Mouse (Mus musculus): ENCODE measurements at regions not wholly inside any gene's neighbourhood (a gene's known extent, or its start where the extent isn't known, plus 50 kb on each side); places are given as distances from the start of the nearest gene placed in this dataset.

GRCm38 (mm10) chr9:116294073-116294472, 118.9 kb upstream of the Tgfbr2 start:
- no peak for ATAC-seq (replicated peaks; ENCODE audit: poor library complexity, severe bottlenecking)

- ATAC-seq (replicated peaks; ENCODE audit: poor library complexity, severe bottlenecking), result no peak
Measured at GRCm38 (mm10) chr9:116293110-116293509, 118.0 kb upstream of the Tgfbr2 start.

GRCm38 (mm10) chr9:116291624-116292023, 116.5 kb upstream of the Tgfbr2 start:
- peak; percentile 68 for ATAC-seq (replicated peaks; ENCODE audit: poor library complexity, severe bottlenecking)

GRCm38 (mm10) chr9:116290896-116291295, 115.7 kb upstream of the Tgfbr2 start:
- ATAC-seq (replicated peaks; ENCODE audit: poor library complexity, severe bottlenecking), result no peak

GRCm38 (mm10) chr9:116285691-116286431, 110.7 kb upstream of the Tgfbr2 start:
- ATAC-seq (replicated peaks; ENCODE audit: poor library complexity, severe bottlenecking), result no peak

- peak; percentile 30; the same call in 1 of the 2 replicates for ATAC-seq (replicated peaks; ENCODE audit: poor library complexity, severe bottlenecking)
Measured at GRCm38 (mm10) chr9:116283790-116284526, 108.8 kb upstream of the Tgfbr2 start.

GRCm38 (mm10) chr9:116281654-116282053, 106.5 kb upstream of the Tgfbr2 start:
- no peak for ATAC-seq (replicated peaks; ENCODE audit: poor library complexity, severe bottlenecking)

GRCm38 (mm10) chr9:116280146-116280545, 105.0 kb upstream of the Tgfbr2 start:
- ATAC-seq (replicated peaks; ENCODE audit: poor library complexity, severe bottlenecking), result no peak

- no peak for ATAC-seq (replicated peaks; ENCODE audit: poor library complexity, severe bottlenecking)
Measured at GRCm38 (mm10) chr9:116278862-116279261, 103.7 kb upstream of the Tgfbr2 start.

GRCm38 (mm10) chr9:116277736-116278135, 102.6 kb upstream of the Tgfbr2 start:
- ATAC-seq (replicated peaks; ENCODE audit: poor library complexity, severe bottlenecking), result peak; percentile 86

- no peak for ATAC-seq (replicated peaks; ENCODE audit: poor library complexity, severe bottlenecking)
Measured at GRCm38 (mm10) chr9:116276141-116276540, 101.0 kb upstream of the Tgfbr2 start.

- no peak for ATAC-seq (replicated peaks; ENCODE audit: poor library complexity, severe bottlenecking)
Measured at GRCm38 (mm10) chr9:116272446-116272845, 97.3 kb upstream of the Tgfbr2 start.

- ATAC-seq (replicated peaks; ENCODE audit: poor library complexity, severe bottlenecking), result peak; percentile 87
Measured at GRCm38 (mm10) chr9:116270417-116270828, 95.3 kb upstream of the Tgfbr2 start.

- no peak for ATAC-seq (replicated peaks; ENCODE audit: poor library complexity, severe bottlenecking)
Measured at GRCm38 (mm10) chr9:116267411-116267810, 92.3 kb upstream of the Tgfbr2 start.

- no peak for ATAC-seq (replicated peaks; ENCODE audit: poor library complexity, severe bottlenecking)
Measured at GRCm38 (mm10) chr9:116263833-116264232, 88.7 kb upstream of the Tgfbr2 start.

GRCm38 (mm10) chr9:116259569-116259968, 84.4 kb upstream of the Tgfbr2 start:
- no peak for ATAC-seq (replicated peaks; ENCODE audit: poor library complexity, severe bottlenecking)

GRCm38 (mm10) chr9:116253546-116253945, 78.4 kb upstream of the Tgfbr2 start:
- ATAC-seq (replicated peaks; ENCODE audit: poor library complexity, severe bottlenecking), result no peak

GRCm38 (mm10) chr9:116252788-116253187, 77.6 kb upstream of the Tgfbr2 start:
- no peak for ATAC-seq (replicated peaks; ENCODE audit: poor library complexity, severe bottlenecking)

- ATAC-seq (replicated peaks; ENCODE audit: poor library complexity, severe bottlenecking), result no peak
Measured at GRCm38 (mm10) chr9:116249791-116250190, 74.6 kb upstream of the Tgfbr2 start.

- peak; percentile 44; the same call in 1 of the 2 replicates for ATAC-seq (replicated peaks; ENCODE audit: poor library complexity, severe bottlenecking)
Measured at GRCm38 (mm10) chr9:116245136-116245535, 70.0 kb upstream of the Tgfbr2 start.

- ATAC-seq (replicated peaks; ENCODE audit: poor library complexity, severe bottlenecking), result no peak
Measured at GRCm38 (mm10) chr9:116244619-116244899, 69.4 kb upstream of the Tgfbr2 start.

Data from granulocyte monocyte progenitor cell, adult 5-6 weeks (primary cell).